Mouse (Mus musculus): ENCODE data around the gene Hes2.

The Hes2 gene

DNA sequence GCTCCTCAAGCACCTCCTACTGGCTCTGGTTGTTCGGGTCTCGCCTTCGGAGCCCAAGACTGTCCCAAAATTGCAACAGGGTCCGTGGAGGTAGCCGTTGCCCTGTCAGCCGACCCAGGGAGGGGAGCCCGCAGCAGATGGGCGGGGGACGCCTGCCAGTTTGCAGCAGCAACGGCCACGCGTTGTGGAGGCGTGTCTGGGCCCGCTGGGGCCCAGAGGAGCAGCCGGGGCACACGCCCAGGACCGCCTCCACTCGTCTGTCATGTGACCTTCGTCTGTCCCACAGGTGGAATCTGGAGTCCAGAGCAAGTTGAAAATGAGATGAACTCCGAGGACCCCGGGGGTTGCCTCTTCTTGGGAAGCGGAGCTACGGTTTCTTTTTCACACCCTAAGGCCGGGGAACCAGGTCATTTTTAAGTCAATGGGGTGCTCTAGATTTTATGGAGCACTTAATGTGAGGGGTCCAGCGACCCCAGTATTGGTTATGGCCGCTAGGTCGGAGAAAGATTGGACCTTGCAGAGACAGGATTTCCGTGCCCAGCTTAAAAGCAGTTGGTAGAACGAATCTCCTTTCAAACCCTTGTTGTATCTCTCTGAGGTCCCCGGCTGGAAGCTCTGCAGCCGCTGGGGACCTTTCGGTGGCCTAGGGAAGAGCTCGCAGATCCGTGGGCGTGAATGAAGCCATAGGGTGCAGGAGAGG is at the start of gene Hes2:
Hes2 (plus strand) TSS at position 283 of the 700 bp plus-strand sequence.
- peak; percentile 78 for DNase-seq (ENCODE audit: low read depth, low spot score)

DNA sequence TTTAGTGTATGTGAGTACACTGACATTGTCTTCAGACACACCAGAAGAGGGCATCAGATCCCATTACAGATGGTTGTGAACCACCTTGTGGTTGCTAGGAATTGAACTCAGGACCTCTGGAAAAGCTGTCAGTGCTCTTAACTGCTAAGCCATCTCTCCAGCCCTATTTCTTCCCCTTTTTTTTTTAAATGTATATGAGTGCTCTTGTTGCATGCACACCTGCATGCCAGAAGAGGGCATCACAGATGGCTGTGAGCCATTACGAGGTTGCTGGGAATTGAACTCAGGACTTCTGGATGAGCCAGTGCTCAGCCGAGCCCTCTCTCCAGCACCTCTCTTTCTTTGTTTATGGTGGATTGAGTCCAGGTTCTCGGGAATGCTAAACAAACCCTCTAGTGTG is 49.2 kb upstream of the Hes2 start:
- no peak for DNase-seq (ENCODE audit: low read depth, low spot score)

DNA sequence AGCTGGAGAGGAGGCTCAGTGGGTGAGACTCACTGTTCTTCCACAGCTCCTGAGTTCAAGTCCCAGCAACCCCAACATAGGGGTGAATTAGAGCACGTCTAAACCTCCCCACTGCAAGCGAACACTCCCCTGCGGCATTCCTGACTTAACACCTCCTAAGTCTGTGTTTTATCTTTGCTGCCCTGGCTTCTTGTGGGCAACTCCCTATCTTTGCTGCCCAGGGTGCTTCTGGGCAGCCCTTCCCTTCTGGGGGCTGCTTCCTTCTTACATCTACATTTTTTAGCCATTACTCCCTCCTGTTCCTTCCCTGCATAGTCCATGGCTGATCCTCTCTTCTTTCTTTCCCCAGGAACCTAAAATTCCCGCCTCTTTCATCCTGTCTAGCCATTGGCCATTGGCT is 48.0 kb upstream of the Hes2 start:
- no peak for DNase-seq (ENCODE audit: low read depth, low spot score)

DNA sequence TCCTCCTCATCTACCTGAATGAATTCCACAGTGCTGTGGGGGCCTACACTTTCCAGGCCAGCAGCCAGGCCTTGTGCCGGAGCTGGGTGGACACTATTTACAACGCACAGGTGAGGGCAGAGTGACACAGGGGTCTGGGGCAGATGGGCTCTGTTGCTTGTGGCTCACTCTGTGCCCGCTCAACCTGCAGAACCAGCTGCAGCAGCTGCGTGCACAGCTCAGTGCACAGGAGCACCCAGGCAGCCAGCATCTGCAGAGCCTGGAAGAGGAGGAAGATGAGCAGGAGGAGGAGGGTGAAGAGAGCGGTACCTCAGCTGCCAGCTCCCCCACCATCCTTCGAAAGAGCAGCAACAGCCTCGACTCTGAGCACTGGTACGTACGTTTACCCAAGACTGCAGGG is 46.3 kb upstream of the Hes2 start:
- no peak for DNase-seq (ENCODE audit: low read depth, low spot score)

DNA sequence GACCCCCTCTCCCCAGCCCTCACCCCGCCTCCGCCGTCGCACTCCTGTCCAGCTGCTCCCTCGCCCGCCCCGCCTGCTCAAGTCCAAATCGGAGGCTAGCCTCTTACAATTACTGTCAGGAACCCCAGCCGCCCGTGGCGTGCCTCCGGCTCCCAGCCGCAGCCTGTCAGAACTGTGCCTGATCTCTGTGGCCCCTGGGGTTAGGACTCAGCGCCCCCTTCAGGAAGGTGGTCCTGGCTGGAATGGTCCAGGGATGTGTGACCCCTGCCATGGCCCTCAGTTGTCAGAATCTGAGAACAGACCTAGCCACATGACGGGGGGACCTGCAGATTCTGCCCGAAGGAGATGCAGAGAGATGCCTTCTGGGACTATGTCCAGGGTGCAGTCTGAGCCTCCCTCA is 44.6 kb upstream of the Hes2 start:
- peak; percentile 55 for DNase-seq (ENCODE audit: low read depth, low spot score)

DNA sequence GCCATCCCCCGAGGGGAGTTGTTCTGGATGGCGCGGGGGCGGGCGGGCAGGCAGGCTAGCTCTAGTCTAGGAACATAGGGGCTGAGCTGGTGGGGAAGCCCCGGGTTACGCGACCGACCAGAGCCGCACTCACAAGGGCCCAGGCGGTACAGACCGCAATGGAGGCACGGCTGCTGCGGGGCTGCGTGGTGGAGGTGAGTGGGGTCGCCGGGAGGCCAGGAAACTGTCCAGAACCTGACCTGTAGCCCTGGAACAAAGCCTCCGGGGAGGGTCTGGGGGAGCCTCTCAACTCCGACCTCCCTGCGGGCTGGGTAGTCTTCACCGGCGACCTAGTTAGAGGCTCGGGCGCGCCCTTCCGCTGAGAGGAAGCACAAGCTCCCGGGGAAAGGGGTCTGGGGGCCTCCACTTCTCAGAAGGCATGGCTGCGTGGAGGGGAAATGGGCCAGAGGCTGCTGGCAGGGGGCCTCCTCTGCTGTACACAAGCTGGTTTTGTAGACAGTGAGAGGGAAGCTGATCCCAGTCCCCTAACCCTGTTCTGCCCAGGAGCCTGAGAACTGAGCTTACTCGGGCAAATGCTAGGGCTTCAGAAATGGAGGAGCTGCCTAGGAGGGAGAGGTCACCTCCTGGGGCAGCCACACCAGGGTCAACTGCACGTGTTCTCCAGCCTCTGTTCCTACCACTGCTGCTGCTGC is 42.6 kb upstream of the Hes2 start, which contains the start of gene Tnfrsf25:
Tnfrsf25 (plus strand) TSS at position 14 of the 692 bp plus-strand sequence.
- DNase-seq (ENCODE audit: low read depth, low spot score): peak; percentile 67

DNA sequence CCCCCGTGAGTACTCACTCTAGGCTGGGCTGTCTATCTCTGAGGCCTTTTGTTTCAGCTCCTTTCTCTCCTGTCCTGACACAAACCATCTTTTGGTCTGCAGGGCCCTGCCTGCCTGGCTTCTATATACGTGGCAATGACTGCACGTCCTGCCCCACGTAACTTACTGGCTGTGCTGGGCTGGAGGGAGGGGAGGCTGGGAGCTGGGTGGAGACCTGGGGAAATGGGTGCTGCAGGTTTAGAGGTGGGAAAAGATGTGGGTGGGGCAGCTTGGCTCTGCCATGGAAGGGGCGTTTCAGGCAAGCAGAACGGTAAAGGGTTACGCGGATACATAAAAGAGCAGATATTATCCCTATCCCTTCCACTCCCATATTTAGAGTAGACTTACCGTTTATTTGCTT is 41.1 kb upstream of the Hes2 start:
- DNase-seq (ENCODE audit: low read depth, low spot score): no peak

DNA sequence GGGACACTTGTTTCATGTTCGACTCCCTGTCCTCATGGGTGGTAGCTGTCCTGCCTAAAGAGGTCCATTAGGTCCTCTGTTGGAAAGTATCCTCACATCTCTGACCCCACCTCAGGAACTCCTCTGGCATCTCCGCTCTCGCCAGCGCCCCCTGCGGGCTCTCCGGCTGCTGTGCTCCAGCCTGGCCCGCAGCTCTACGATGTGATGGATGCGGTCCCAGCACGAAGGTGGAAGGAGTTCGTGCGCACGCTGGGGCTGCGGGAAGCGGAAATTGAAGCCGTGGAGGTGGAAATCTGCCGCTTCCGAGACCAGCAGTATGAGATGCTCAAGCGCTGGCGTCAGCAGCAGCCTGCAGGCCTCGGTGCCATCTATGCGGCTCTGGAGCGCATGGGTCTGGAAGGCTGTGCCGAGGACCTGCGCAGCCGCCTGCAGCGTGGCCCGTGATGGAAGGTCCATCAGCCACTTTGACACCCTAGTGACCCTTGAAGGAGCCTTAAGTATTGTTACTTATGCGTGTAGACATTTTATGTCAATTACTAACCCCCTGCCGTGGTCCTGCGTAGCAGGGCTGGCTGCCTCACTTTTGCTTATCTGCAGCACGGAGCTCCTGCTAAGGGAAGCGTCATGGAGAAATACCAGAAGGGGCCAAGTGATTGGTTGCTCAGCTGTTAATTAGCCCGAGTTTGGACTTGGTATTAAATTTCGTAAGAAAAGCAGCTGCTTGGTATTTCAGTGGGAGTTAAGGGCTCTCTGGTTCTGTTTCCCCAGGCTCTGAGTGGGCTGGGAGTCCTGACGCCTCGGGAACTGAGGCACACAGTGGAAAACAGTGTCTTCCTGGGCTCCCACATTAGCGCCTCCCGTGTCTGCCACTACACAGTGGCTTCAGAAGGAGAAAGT is 39.0 kb upstream of the Hes2 start:
- DNase-seq (ENCODE audit: low read depth, low spot score): peak; percentile 75

DNA sequence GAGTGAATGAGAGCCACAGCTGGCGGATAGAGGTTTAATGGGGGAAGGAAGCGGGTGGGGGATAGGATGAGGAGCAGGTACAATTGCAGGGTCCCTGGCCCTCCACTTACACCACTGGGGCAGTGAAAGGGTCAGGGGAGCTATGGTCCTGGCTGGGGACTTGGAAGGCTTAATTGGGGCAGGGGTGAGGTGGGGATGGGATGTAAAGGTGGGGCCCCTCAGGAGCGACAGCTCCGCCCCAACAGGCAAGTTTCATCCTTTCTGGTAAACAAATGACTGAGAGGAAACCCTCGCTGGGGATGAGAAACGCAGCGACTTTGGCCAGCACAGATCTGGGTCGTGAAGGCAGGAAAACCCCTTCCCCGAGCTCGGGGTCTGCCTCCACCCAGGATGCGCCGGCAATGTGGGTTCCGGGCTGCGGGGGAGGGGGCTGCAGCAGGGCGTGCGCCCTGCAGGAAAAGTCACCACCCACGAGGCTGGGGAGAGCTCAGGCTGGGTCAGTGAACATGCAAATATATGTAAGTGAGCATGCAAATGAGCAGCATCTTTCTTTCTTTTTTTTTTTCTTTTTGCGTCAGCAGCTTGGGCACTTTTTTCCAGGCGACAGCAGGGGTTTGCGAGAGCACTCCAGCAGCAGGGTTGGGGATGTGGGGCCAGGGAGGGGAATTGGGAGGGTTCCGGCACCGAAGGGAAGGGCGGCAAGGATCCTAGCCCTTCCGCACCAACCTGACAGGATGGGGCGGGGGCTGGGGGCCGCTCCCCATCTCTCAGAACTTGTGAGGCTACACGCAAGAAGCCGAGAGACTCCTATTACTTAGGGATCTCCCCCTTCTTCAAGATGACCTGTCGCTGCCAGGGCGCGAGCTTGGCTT is 38.1 kb upstream of the Hes2 start:
- peak; percentile 60 for DNase-seq (ENCODE audit: low read depth, low spot score)

DNA sequence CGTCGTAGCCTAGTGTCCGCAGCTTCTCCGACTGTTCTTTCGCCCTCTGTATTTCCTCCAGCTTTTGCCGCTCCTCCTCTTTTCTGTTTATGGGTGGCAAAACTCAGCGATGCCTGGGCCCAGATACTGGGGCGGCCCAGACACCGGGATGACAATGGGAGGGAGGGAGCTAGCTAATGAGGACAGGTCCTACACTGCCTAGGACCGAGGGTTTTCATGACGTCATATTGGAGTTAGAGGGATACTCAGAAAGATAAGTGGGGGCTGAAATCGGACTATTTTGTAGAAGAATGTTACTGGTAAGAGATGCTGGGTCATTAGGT is 37.5 kb upstream of the Hes2 start:
- DNase-seq (ENCODE audit: low read depth, low spot score): no peak

DNA sequence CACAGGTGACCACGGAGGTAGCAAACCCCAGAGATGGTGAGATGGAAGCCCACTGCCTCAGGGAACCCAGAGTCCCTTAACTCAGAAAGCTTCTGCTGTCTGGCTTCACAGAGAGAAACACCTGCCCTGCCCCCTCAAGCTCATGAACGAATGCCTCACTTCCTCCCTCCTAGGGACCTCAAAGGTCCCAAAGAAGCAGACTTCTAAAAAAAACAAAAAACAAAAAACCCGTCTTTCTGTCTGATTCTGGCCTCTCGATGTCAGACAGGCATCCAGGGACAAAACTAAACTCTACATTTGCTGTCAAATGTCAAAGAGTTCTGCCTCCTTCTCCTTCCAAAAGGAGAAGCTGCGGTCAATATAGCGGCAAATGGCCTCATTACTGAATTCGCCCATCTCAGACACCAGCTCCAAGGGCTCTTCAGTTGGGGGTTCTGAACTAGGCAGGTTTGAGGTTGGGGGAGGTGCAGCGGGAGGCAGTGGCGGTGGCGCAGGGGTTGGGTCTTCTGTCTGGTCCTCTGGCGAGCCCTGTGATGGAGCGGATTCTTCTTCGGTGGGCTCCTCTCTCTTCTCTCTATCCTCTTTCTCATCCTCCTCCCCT is 34.2 kb upstream of the Hes2 start:
- no peak for DNase-seq (ENCODE audit: low read depth, low spot score)

DNA sequence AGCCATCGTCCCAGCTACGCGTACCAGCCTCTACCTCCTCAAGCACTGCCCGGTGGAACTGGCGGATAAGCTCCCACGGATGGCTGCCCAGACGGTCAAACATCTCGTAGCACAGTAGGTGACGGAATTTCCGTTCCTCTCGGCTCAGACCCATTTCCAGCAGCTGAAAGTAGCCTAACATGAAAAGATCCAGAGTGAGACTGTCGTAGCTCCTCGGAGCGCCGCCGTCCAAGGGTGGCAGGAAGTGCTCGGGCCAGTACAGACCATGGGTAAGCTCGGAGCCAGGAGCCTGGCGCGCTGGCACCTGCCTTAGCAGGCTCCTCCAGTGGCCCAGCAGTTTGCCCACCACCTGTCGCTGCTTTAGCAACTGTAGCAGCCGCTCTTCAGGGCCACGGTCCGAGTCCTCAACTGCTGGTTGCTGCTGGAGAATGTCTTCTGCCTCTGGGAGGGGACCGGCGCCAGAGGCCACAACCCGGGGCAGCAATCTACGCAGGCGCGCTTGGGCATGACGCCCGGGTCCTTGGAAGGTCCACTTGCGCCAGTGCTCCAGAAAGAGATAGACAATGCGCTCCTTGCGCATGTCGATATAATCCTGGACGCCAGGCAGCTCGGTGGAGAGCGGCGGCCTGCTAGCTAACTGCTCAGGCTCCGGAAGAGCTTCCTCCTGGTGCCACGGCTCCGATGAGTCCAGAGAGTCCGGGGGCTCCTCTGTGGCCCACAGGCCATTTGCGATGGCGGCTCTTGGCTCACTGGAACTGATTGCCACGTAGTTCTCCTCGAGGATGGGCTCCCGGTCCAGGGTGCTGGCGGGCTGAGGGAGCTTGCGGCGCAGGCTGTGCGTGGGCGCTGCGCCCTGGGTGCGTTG is 33.3 kb upstream of the Hes2 start:
- DNase-seq (ENCODE audit: low read depth, low spot score): peak; percentile 31

DNA sequence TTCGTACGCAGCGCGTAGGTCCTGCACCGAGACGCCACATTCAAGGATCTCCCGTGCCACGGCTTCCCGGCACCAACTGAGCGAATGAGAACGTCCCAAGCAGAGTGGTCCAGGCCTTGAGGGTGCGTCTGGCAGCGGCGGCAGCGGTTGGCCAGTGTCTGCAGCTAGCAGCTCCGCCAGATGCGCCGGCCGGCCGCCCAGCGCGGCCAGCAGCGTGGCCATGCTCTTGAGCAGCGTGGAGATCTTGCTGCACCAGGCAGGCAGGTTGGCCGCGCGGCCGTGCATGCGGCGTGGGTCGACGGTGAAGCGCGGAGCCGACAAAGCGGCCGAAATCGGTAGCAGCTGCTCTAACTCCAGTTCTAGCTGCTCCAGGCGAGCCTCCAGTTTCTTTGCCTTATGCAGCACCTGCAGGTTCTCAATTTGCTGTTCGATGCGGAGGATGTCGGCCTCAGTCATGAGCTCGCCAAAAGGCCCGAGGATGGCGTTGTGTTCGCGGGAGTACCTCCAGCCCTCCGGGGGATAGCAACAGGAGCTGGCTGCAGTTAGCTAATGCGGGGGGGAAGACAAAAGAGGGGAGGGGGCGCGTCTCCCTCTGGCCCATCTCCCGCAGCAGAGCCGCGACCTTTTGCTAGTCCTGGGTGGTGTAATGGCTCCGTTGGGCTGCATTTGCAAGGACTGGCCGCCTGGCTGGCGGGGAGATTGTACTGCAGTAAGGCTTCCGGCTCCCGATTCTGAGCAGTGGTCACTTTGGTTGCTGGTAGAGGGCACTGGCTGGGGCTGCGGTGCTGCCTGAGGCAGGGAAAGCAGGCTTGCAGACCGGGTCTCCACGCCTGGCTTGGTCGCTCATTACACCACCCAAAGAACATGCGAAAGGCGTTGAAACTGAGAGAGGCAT is 32.4 kb upstream of the Hes2 start:
- DNase-seq (ENCODE audit: low read depth, low spot score): peak; percentile 46

DNA sequence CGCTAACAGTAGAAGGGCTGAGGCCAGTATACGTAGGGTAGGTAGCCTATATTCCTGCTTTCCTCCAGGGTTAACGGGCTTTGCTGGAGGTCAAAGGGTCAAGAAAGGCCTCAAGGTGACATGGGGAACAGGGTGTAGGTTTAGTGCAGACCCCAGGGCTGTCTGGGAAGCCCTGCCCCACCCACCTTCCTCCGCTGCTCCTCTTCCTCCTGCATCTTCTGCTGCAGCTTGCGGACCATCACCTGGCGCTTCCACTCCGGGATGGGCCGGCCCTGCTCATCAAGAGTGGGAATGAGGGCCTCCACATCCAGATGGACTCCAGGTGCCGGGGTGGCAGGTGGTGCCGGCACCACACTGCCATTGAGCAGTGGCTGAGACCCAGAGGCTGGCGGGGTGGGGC is 30.8 kb upstream of the Hes2 start:
- DNase-seq (ENCODE audit: low read depth, low spot score): no peak

DNA sequence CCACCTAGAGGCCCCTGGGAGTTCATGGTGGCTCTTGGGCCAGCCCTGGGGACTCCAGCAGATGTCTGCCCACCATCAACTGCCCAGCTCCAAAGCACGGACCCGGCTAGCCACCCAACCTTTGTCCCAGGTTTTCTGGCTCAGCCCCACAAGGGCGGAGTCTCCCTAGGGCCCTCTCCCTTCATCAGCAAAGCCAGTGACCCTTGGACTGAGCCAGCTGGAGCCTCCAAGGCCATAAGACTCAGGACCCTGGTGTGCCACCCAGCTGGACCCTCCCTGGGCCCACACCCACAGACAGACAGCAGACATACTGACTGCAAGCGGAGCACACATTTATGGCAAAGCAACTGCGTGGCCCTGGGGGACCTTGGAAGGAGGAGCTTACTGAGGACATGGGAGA is 29.9 kb upstream of the Hes2 start:
- DNase-seq (ENCODE audit: low read depth, low spot score): no peak

DNA sequence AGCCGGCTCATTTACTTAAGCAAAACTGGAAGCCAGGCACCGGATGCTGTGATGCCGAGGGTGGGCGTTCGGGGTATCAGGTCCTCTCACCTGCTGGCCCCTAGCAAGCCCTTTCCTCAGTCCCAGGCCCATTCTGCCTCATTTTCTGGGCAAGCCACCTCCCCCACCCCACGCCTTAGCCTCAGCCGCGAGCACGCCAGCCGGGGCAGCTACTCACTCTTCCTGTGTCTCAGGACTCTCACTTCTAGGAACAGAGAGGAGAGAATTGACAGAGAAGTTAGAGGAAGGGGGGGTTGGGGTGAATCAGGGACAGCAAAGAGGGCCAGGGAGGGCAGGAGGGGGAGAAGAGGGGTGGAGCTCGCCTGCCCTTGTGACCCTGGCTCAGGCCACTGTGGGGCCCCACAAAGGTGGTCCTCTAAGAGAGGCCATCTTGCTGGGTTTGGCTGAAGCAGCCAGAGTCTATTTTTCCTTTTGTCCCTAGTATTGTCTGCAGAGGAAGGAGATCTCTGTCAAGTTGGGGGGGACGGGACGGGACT is 29.2 kb upstream of the Hes2 start:
- no peak for DNase-seq (ENCODE audit: low read depth, low spot score)

DNA sequence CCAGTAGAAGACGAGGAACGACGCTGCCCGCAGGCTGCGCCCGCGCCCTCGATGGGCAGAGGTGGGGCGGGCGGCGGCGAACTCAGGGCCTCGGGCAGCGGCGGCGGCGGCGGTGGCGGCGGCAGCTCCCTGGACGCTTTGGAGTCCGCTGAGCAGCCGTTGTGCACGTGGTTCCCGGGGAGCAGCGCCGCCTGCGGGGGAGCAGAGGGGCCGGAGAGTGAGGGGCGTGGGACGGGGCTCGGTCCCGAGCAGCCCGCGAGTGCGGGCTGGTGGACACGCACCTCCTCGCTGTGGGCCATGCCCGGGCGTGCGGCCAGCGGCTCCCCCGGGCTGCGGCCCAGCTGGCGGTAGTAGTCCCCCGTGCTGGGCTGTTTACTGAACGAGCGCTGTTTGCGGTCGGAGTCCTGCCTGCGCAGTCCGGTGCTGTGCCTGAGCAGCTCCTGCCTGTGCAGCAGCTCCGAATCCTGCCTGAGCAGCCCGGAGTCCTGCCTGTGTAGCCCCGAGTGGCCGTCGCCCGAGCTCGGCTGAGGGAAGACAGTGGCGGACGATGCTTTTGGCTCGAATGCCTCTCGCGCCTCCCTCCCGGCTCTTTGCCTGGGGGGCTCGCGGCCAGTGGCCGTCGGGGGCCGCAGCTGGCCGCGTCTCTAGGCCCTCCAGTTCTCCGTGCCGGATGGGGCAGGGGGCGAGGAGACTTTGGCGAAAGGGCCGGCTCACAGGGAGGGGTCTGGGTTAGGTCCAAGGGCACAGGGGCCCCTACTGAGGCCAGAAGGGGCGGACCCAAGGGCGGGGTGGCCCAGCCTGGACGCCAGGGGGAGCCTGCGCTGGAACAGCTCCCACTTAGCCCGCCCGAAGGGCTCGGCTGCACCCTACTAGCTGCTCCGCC is 27.7 kb upstream of the Hes2 start:
- peak; percentile 60 for DNase-seq (ENCODE audit: low read depth, low spot score)
